Mouse (Mus musculus): ENCODE data around the gene Ly9. TPM values are rescaled to one million over a fixed set of nuclear protein-coding genes. Genes with fewer than 3 reads are reported as not detected.

Ly9 gene
- polyA plus RNA-seq, 1 experiment from 2014 or later, result not detected

DNA sequence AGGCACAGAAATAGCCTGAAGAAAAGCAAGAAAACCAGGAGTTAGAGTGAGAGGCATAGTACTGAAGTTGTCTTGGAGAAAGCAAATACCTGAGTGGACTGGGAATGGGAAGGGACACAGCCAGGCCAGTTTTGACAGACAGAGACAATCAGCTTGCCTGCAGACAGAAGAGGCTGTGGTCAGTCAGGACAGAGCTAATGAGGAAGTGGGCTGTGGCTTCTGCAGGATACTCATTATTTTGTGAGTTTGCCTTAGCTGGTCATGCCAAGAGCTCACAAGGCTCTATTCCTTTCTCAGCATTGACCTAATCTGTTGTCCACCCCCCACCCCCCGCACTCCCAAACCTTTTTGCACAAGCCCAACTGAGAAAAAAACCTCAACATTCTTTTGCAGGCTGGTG, 46.0 kb downstream of the Ly9 start:
- Histone ChIP-seq H3K4me1 (ENCODE audit: control insufficient read depth in 2 of 2, insufficient read depth in 2 of 2, low read length in 2 of 2) (no peaks in the 10 kb centered on the region; a peak in 1 of 4 replicates), H3K9ac (ENCODE audit: low read length) (no peak overlapping the region), H3K9me3 (ENCODE audit: control insufficient read depth, low read length) (no peaks in the 10 kb centered on the region), H3K27me3 (ENCODE audit: control insufficient read depth, insufficient read depth, low read length) (no peaks in the 10 kb centered on the region), H3K27ac (replicated peaks in 1 of 2; ENCODE audit: control insufficient read depth in 1 of 2, insufficient read depth in 1 of 2, low read depth in 2 of 2, low read length in 2 of 2) (no peak overlapping the region), H3K4me3 (ENCODE audit: control insufficient read depth in 1 of 2, insufficient read depth in 1 of 2, low read depth in 1 of 2, low read length in 2 of 2) (no peak overlapping the region), H3K36me3 (ENCODE audit: control insufficient read depth, insufficient read depth, low read length) (no peaks in the 10 kb centered on the region), H3K4me2 (ENCODE audit: low read length) (no peak overlapping the region)
- no peak for ATAC-seq (ENCODE audit: insufficient number of reproducible peaks, insufficient read depth, low FRiP score, low read depth)
- WGBS, result 54% methylated on average over 1 of the region's 1 CpGs

DNA sequence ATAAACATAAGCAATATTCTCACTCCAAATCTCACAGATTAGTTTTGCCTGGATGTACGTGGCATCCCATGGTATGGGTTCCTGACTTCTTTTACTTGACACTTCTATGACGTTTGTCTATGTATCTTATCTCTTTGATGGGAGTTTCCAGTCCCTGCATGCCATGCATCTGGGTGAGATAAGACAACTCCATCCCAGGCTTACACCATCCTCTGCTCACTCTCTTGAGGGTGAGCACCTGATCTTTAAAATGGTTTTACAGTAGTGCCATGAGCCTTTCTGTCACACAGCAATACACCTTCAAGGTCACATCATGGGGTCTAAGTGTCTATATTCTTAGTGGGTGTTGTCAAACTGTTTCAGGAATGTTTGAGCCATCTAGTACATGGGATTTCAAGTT, 46.9 kb downstream of the Ly9 start:
- Histone ChIP-seq H3K36me3 (ENCODE audit: control insufficient read depth, insufficient read depth, low read length) (no peaks in the 10 kb centered on the region), H3K9ac (ENCODE audit: low read length) (no peak overlapping the region), H3K9me3 (ENCODE audit: control insufficient read depth, low read length) (no peaks in the 10 kb centered on the region), H3K27ac (replicated peaks in 1 of 2; ENCODE audit: control insufficient read depth in 1 of 2, insufficient read depth in 1 of 2, low read depth in 2 of 2, low read length in 2 of 2) (no peak overlapping the region), H3K4me1 (ENCODE audit: control insufficient read depth in 2 of 2, insufficient read depth in 2 of 2, low read length in 2 of 2) (no peaks in the 10 kb centered on the region; a peak in 1 of 4 replicates), H3K27me3 (ENCODE audit: control insufficient read depth, insufficient read depth, low read length) (no peaks in the 10 kb centered on the region), H3K4me3 (ENCODE audit: control insufficient read depth in 1 of 2, insufficient read depth in 1 of 2, low read depth in 1 of 2, low read length in 2 of 2) (no peak overlapping the region), H3K4me2 (ENCODE audit: low read length) (no peak overlapping the region)
- 36% methylated on average over 2 of the region's 2 CpGs for WGBS
- no peak for ATAC-seq (ENCODE audit: insufficient number of reproducible peaks, insufficient read depth, low FRiP score, low read depth)

DNA sequence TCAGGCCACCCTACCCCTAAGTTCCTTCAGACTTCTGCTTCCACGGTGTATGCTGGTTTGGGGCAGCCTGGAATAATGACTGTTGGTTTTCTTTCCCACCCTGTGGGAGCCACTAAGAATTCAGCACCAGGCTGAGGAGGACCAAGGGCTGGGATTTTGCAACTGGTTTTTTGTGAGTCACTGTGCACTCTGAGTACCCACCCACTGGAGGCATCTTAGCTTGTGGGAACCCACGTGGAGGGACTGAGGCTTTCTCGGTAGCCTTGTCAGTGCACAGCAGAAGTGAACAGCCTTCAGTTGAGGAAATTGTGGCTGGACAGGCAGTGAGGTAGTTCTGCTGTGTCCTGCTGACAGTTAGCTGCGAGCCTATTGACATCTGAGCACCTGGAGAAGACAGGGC, 48.3 kb downstream of the Ly9 start, which contains the start of gene Cd244a:
Gene Cd244a, plus strand, starts transcription at position 296 of the 400 bp plus-strand sequence.
- no peaks in the 10 kb centered on the region for H3K27me3 ChIP-seq (ENCODE audit: control insufficient read depth, insufficient read depth, low read length)
- H3K27ac ChIP-seq (replicated peaks in 1 of 2; ENCODE audit: control insufficient read depth in 1 of 2, insufficient read depth in 1 of 2, low read depth in 2 of 2, low read length in 2 of 2), result no peak within 1 kb of the TSS
- H3K4me1 ChIP-seq (ENCODE audit: control insufficient read depth in 2 of 2, insufficient read depth in 2 of 2, low read length in 2 of 2), result no peaks in the 10 kb centered on the region; a peak in 1 of 4 replicates
- no peak within 1 kb of the TSS for H3K4me2 ChIP-seq (ENCODE audit: low read length)
- no peaks in the 10 kb centered on the region for H3K36me3 ChIP-seq (ENCODE audit: control insufficient read depth, insufficient read depth, low read length)
- H3K4me3 ChIP-seq (ENCODE audit: control insufficient read depth in 1 of 2, insufficient read depth in 1 of 2, low read depth in 1 of 2, low read length in 2 of 2), result no peak within 1 kb of the TSS
- ATAC-seq (ENCODE audit: insufficient number of reproducible peaks, insufficient read depth, low FRiP score, low read depth), result no peak
- no peaks in the 10 kb centered on the region for H3K9me3 ChIP-seq (ENCODE audit: control insufficient read depth, low read length)
- no peak within 1 kb of the TSS for H3K9ac ChIP-seq (ENCODE audit: low read length)
- WGBS, result 76% methylated on average over 4 of the region's 4 CpGs

DNA sequence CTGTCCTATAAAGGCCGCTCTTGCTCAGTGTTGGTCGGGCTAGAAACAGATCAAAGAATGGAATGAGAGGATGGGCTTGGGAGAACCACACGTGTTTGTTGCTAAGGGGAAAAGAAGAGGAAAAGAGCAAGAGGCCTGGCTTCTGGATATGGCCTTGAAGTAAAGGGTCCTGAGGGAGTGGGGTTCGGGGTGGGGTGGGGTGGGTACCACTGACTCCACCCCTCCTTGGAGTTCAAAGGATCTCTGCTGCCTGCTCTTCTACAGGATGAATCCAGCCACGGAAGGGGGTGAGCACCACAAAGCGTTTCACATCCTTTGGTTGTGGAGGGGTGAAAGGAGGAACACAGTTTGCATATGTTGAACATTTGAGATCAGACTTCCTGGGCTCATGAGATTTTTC, 48.8 kb downstream of the Ly9 start:
- no peak for ATAC-seq (ENCODE audit: insufficient number of reproducible peaks, insufficient read depth, low FRiP score, low read depth)
- Histone ChIP-seq H3K4me3 (ENCODE audit: control insufficient read depth in 1 of 2, insufficient read depth in 1 of 2, low read depth in 1 of 2, low read length in 2 of 2) (no peak overlapping the region), H3K4me1 (ENCODE audit: control insufficient read depth in 2 of 2, insufficient read depth in 2 of 2, low read length in 2 of 2) (peaks cover 4% of the 10 kb centered on the region in 2 experiments; a peak in 2 of 4 replicates), H3K9ac (ENCODE audit: low read length) (no peak overlapping the region), H3K9me3 (ENCODE audit: control insufficient read depth, low read length) (no peaks in the 10 kb centered on the region), H3K4me2 (ENCODE audit: low read length) (no peak overlapping the region), H3K27me3 (ENCODE audit: control insufficient read depth, insufficient read depth, low read length) (no peaks in the 10 kb centered on the region), H3K27ac (replicated peaks in 1 of 2; ENCODE audit: control insufficient read depth in 1 of 2, insufficient read depth in 1 of 2, low read depth in 2 of 2, low read length in 2 of 2) (no peak overlapping the region), H3K36me3 (ENCODE audit: control insufficient read depth, insufficient read depth, low read length) (no peaks in the 10 kb centered on the region)
- 73% methylated on average over 6 of the region's 6 CpGs for WGBS

DNA sequence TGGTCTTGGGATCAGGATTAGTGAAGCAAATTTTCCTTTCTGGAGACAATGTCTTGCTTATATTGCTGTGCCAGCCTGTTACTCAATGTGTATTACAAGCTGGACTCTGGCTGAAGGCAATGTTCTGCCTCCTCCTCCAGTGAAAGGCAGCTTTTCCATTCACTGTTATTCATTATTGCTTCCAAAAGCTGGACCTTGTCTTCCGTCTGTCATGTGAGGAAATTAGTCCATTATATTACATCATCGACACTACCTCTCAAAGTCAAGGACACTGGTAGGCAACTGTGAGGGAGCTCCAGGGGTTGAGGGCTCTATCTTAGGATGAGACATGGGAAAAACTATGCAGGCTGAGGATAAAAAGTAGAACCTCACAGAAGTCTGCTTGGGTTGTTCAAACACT, 50.8 kb downstream of the Ly9 start:
- Histone ChIP-seq H3K4me2 (ENCODE audit: low read length) (no peak overlapping the region), H3K36me3 (ENCODE audit: control insufficient read depth, insufficient read depth, low read length) (no peaks in the 10 kb centered on the region), H3K4me3 (ENCODE audit: control insufficient read depth in 1 of 2, insufficient read depth in 1 of 2, low read depth in 1 of 2, low read length in 2 of 2) (no peak overlapping the region), H3K27ac (replicated peaks in 1 of 2; ENCODE audit: control insufficient read depth in 1 of 2, insufficient read depth in 1 of 2, low read depth in 2 of 2, low read length in 2 of 2) (no peak overlapping the region), H3K9ac (ENCODE audit: low read length) (no peak overlapping the region), H3K9me3 (ENCODE audit: control insufficient read depth, low read length) (no peaks in the 10 kb centered on the region), H3K4me1 (ENCODE audit: control insufficient read depth in 2 of 2, insufficient read depth in 2 of 2, low read length in 2 of 2) (peaks cover 9 to 11% of the 10 kb centered on the region in 2 experiments), H3K27me3 (ENCODE audit: control insufficient read depth, insufficient read depth, low read length) (no peaks in the 10 kb centered on the region)
- WGBS, result 75% methylated on average over 2 of the region's 2 CpGs
- no peak for ATAC-seq (ENCODE audit: insufficient number of reproducible peaks, insufficient read depth, low FRiP score, low read depth)

DNA sequence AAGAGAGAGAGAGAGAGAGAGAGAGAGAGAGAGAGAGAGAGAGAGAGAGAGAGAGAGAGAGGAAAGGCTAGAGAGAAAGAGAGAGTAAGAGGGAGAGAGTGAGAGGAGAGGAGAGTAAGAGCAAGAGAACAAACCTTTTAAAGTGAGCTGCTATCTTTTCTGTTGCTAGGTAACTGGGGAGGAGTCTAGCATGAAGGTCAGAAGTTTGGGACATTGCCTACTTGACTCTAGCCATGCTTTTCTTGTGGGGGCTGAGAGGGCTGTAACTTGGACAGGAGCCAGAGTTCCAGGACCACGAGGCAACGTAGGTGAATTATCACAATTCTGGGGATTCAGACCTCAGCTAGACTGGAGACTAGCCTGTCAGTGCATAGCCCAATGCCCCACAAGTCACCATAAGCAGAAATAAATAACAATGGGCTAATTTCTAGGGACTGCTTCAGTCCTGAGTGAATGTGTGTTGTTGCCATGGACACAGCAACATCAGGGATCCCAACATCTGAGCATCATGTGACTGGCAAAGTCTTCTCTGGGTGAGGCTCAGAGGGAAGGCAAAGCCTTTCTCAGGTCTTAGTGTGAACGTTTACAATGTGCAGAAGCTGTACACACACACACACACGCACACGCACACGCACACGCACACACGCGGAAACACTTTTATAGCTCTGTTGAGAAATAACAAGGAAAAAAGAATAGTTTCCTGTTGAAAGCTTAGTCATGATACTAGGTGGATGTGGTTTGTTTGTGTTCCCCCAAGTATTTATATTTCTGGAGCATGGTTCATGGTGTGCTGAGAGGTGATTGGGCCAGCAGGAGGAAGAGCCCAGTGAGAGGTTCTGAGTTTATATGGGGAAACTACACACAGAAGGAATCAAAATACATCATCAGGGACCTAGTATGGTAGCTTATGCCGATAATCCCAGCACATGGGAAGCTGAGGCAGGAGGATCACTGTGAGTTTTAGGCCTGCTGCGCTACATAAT, 53.6 kb downstream of the Ly9 start:
- no peaks in the 10 kb centered on the region for H3K27me3 ChIP-seq (ENCODE audit: control insufficient read depth, insufficient read depth, low read length)
- H3K4me1 ChIP-seq (ENCODE audit: control insufficient read depth in 2 of 2, insufficient read depth in 2 of 2, low read length in 2 of 2), result peaks cover 9 to 11% of the 10 kb centered on the region in 2 experiments
- 68% methylated on average over 11 of the region's 11 CpGs for WGBS
- 0 out of 2 replicates have a peak, but pooled peaks cover 2% of the 10 kb centered on the region for H3K9me3 ChIP-seq (ENCODE audit: control insufficient read depth, low read length)
- peak overlapping the region; percentile 41 for H3K4me2 ChIP-seq (ENCODE audit: low read length)
- H3K4me3 ChIP-seq (ENCODE audit: control insufficient read depth in 1 of 2, insufficient read depth in 1 of 2, low read depth in 1 of 2, low read length in 2 of 2), result no peak overlapping the region
- no peaks in the 10 kb centered on the region for H3K36me3 ChIP-seq (ENCODE audit: control insufficient read depth, insufficient read depth, low read length)
- peak overlapping the region; percentile 80 to 90 for H3K27ac ChIP-seq (replicated peaks in 1 of 2; ENCODE audit: control insufficient read depth in 1 of 2, insufficient read depth in 1 of 2, low read depth in 2 of 2, low read length in 2 of 2)
- peak; percentile 77; the same call in 1 of the 2 replicates for ATAC-seq (ENCODE audit: insufficient number of reproducible peaks, insufficient read depth, low FRiP score, low read depth)
- 0 out of 2 replicates have a peak overlapping the region, but pooled peaks have one; percentile 21 for H3K9ac ChIP-seq (ENCODE audit: low read length)

DNA sequence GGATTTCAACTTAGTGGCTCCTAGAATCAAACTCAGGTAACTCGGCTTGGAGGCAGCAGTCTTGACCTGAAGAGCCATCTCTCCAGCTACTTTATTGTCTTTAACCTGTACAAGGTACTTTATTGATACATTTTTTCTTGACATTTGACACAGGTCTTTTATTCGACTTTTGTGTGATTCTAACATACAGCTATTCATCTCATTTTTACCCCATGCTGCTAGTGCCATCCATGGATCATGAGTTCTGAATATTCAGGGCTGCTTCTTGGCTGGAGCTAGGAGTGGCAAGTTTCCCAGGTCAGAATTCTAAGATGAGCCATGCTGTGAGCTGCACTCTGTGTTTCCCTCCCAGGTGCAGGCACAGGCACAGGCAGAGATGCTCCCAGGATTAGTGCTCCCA, 55.0 kb downstream of the Ly9 start:
- Histone ChIP-seq H3K27ac (replicated peaks in 1 of 2; ENCODE audit: control insufficient read depth in 1 of 2, insufficient read depth in 1 of 2, low read depth in 2 of 2, low read length in 2 of 2) (peak overlapping the region; percentile 48 to 80), H3K4me2 (ENCODE audit: low read length) (peak overlapping the region; percentile 41; the same call in 1 of the 2 replicates), H3K36me3 (ENCODE audit: control insufficient read depth, insufficient read depth, low read length) (no peaks in the 10 kb centered on the region), H3K4me3 (ENCODE audit: control insufficient read depth in 1 of 2, insufficient read depth in 1 of 2, low read depth in 1 of 2, low read length in 2 of 2) (no peak overlapping the region), H3K9ac (ENCODE audit: low read length) (no peak overlapping the region), H3K4me1 (ENCODE audit: control insufficient read depth in 2 of 2, insufficient read depth in 2 of 2, low read length in 2 of 2) (peaks cover 9 to 11% of the 10 kb centered on the region in 2 experiments), H3K9me3 (ENCODE audit: control insufficient read depth, low read length) (0 out of 2 replicates have a peak, but pooled peaks cover 2% of the 10 kb centered on the region), H3K27me3 (ENCODE audit: control insufficient read depth, insufficient read depth, low read length) (no peaks in the 10 kb centered on the region)
- peak; percentile 31; the same call in 1 of the 2 replicates for ATAC-seq (ENCODE audit: insufficient number of reproducible peaks, insufficient read depth, low FRiP score, low read depth)
- 82% methylated on average over 2 of the region's 2 CpGs for WGBS

Data from heart, embryonic 14.5 days (tissue).